Mouse (Mus musculus) limb, embryonic 15.5 days (tissue): ENCODE results near the gene Olfr380. TPM values are rescaled to one million over a fixed set of nuclear protein-coding genes. Genes with fewer than 3 reads are reported as not detected.

Experiments used
- ATAC-seq: fragments of 200-750 bp; cut with Nextera tagmentation; 2 replicates; pipeline ENCODE4 v1.8.0; 2017; ENCODE audit warnings: low read depth, moderate TSS enrichment; ENCODE audit not compliant: insufficient number of reproducible peaks, low FRiP score, low TSS enrichment
- H3K27ac ChIP-seq: fragments of 300-500 bp; sonication (generic); 2 replicates; pipeline ENCODE4 v1.5.1; 2015; ENCODE audit warnings: moderate library complexity, mild to moderate bottlenecking, inconsistent platforms
- H3K27me3 ChIP-seq: fragments of 300-500 bp; sonication (generic); 2 replicates; pipeline ENCODE4 v1.6.1; 2015; ENCODE audit warnings: inconsistent platforms
- H3K36me3 ChIP-seq: fragments of 300-500 bp; sonication (generic); 2 replicates; pipeline ENCODE4 v1.6.1; 2015; ENCODE audit warnings: inconsistent platforms
- H3K4me1 ChIP-seq: fragments of 300-500 bp; sonication (generic); 2 replicates; pipeline ENCODE4 v1.6.1; 2015; ENCODE audit warnings: inconsistent platforms
- H3K4me2 ChIP-seq: fragments of 300-500 bp; sonication (generic); 2 replicates; pipeline ENCODE4 v1.6.1; 2015; ENCODE audit warnings: mild to moderate bottlenecking, inconsistent platforms
- H3K4me3 ChIP-seq: fragments of 300-500 bp; sonication (generic); 2 replicates; pipeline ENCODE4 v1.5.1; 2015; ENCODE audit warnings: mild to moderate bottlenecking, inconsistent platforms
- H3K9ac ChIP-seq: fragments of 300-500 bp; sonication (generic); 2 replicates; pipeline ENCODE4 v1.6.1; 2015; ENCODE audit warnings: inconsistent platforms
- H3K9me3 ChIP-seq: fragments of 300-500 bp; sonication (generic); 2 replicates; pipeline ENCODE4 v1.6.1; 2016; ENCODE audit warnings: inconsistent platforms
- WGBS: fragments of 180-500 bp; shearing (Covaris S2); methylation state at CpG from one replicate; pipeline ENCODE4 v1.1.7; 2015; 5-methylcytosine and 5-hydroxymethylcytosine counted together
- polyA plus RNA-seq: library from polyadenylated mRNA; unstranded; fragments of >200 nt; fragmentation: Nextera tagmentation; extraction: Ambion mirVana; gene quantifications from 2 replicates; pipeline ENCODE4 v1.2.1, GENCODE M21; 2015

The Olfr380 gene
- not detected in 2 replicates for polyA plus RNA-seq

- H3K27ac ChIP-seq: no peak within 1 kb of the TSS
- H3K27me3 ChIP-seq: no peaks in the 10 kb centered on the region
- H3K9ac ChIP-seq: no peak within 1 kb of the TSS
- H3K9me3 ChIP-seq: no peaks in the 10 kb centered on the region; the same call in 1 of the 2 replicates
- H3K36me3 ChIP-seq: no peaks in the 10 kb centered on the region
- no peak for ATAC-seq
- H3K4me2 ChIP-seq: no peak within 1 kb of the TSS
- WGBS: 89% methylated on average over 1 of the region's 1 CpGs
- no peaks in the 10 kb centered on the region for H3K4me1 ChIP-seq
- H3K4me3 ChIP-seq: no peak within 1 kb of the TSS
Observed at GRCm38 (mm10) chr11:73457408-73457807, at the start of gene Olfr380. TSS of gene Olfr380 (minus strand) at chr11:73457508.

GRCm38 (mm10) chr11:73491503-73491902 is 34.2 kb upstream of the Olfr380 start, which contains the start of gene Olfr381:
TSS of gene Olfr381 (minus strand) at chr11:73491603.
- no peaks in the 10 kb centered on the region for H3K9me3 ChIP-seq
- ATAC-seq: no peak
- H3K36me3 ChIP-seq: no peaks in the 10 kb centered on the region
- no peaks in the 10 kb centered on the region for H3K27me3 ChIP-seq
- no peak within 1 kb of the TSS for H3K4me2 ChIP-seq
- no peak within 1 kb of the TSS for H3K27ac ChIP-seq
- H3K9ac ChIP-seq: no peak within 1 kb of the TSS
- no peak within 1 kb of the TSS for H3K4me3 ChIP-seq
- H3K4me1 ChIP-seq: no peaks in the 10 kb centered on the region

GRCm38 (mm10) chr11:73428377-73428776 is 28.9 kb downstream of the Olfr380 start, which contains the start of gene Olfr378:
TSS of gene Olfr378 (minus strand) at chr11:73428477.
- no peak within 1 kb of the TSS for H3K9ac ChIP-seq
- 97% methylated on average over 1 of the region's 1 CpGs for WGBS
- no peak for ATAC-seq
- H3K27ac ChIP-seq: no peak within 1 kb of the TSS
- no peaks in the 10 kb centered on the region for H3K36me3 ChIP-seq
- H3K4me1 ChIP-seq: no peaks in the 10 kb centered on the region
- H3K27me3 ChIP-seq: no peaks in the 10 kb centered on the region
- no peak within 1 kb of the TSS for H3K4me3 ChIP-seq
- peaks cover 4% of the 10 kb centered on the region; the same call in 1 of the 2 replicates for H3K9me3 ChIP-seq
- H3K4me2 ChIP-seq: no peak within 1 kb of the TSS

Other genes starting within 250 kb of the Olfr380 start
- gene Trpv1, start 223.2 kb downstream of the Olfr380 start, polyA plus RNA-seq: 0.09 and 0.13 TPM in 2 replicates
- 0.88 and 0.92 TPM in 2 replicates for gene Trpv3, start 190.1 kb downstream of the Olfr380 start, polyA plus RNA-seq
- gene Aspa, start 127.9 kb downstream of the Olfr380 start, polyA plus RNA-seq: 0.74 and 2.0 TPM in 2 replicates
- gene Gm49340, start 127.8 kb downstream of the Olfr380 start, polyA plus RNA-seq: not detected in 2 replicates
- not detected in 2 replicates for gene Spata22, start 127.8 kb downstream of the Olfr380 start, polyA plus RNA-seq
- not detected in 2 replicates for gene Olfr20, start 106.7 kb downstream of the Olfr380 start, polyA plus RNA-seq
- gene Olfr376, start 86.3 kb downstream of the Olfr380 start, polyA plus RNA-seq: not detected in 2 replicates
- gene Olfr1, start 57.9 kb downstream of the Olfr380 start, polyA plus RNA-seq: not detected in 2 replicates
- gene Olfr378, start 29.0 kb downstream of the Olfr380 start, polyA plus RNA-seq: not detected in 2 replicates
- not detected in 2 replicates for gene Olfr381, start 34.1 kb upstream of the Olfr380 start, polyA plus RNA-seq
- gene Olfr382, start 59.7 kb upstream of the Olfr380 start, polyA plus RNA-seq: not detected in 2 replicates
- gene Olfr385, start 135.5 kb upstream of the Olfr380 start, polyA plus RNA-seq: not detected in 2 replicates
- not detected in 2 replicates for gene Olfr384, start 141.1 kb upstream of the Olfr380 start, polyA plus RNA-seq
- gene Zfp735, start 231.3 kb upstream of the Olfr380 start, polyA plus RNA-seq: not detected in 2 replicates